Mouse (Mus musculus) C2C12 (cell line): ENCODE data around the gene Slc9a3r2.

Experiments
- CEBPB ChIP-seq: IDR thresholded peaks from one replicate; pipeline ENCODE4 v1.6.1; 2011; ENCODE audit warnings: low read depth, mild to moderate bottlenecking, control low read depth, moderate library complexity
- CTCF ChIP-seq: IDR thresholded peaks from one replicate; pipeline ENCODE4 v1.5.1; 2011; ENCODE audit not compliant: control insufficient read depth, insufficient read depth, insufficient read length
- FOSL1 ChIP-seq: IDR thresholded peaks from one replicate; pipeline ENCODE4 v1.8.0; 2011; ENCODE audit warnings: mild to moderate bottlenecking, low read length; ENCODE audit not compliant: poor library complexity, insufficient read depth, severe bottlenecking
- MYOG ChIP-seq: IDR thresholded peaks from one replicate; pipeline ENCODE4 v1.6.1; 2011; ENCODE audit not compliant: control insufficient read depth, insufficient read length; ENCODE audit errors: extremely low read depth
- USF1 ChIP-seq: IDR thresholded peaks from one replicate; pipeline ENCODE4 v1.6.1; 2011; ENCODE audit warnings: low read depth, mild to moderate bottlenecking, control low read depth, moderate library complexity

DNA sequence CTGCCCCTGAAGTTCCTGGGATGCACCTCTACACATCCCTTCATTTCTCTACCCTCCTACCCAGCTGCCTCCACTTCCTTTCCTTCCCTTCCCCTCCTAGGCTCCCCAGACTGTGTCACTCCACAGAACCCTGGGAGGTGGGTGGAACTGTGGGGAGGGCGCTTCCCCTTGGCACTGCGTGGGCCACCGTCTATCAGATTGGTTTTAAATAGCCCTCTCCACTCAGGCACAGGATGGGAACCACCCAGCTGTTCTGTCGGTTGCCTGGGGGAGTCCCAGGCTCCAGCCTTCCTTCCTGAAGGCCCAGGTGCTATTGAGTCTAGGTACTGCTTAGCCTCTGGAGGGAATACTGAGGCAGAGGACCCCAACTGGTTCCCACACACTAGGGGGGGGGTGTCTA lies 15.1 kb downstream of the Slc9a3r2 start:
- TF ChIP-seq CTCF (no peak), FOSL1 (no peak), MYOG (no peak), CEBPB (no peak), USF1 (no peak)
